Comparison of ENCODE assay signal across 21 mouse cellular contexts in the genomic region with DNA sequence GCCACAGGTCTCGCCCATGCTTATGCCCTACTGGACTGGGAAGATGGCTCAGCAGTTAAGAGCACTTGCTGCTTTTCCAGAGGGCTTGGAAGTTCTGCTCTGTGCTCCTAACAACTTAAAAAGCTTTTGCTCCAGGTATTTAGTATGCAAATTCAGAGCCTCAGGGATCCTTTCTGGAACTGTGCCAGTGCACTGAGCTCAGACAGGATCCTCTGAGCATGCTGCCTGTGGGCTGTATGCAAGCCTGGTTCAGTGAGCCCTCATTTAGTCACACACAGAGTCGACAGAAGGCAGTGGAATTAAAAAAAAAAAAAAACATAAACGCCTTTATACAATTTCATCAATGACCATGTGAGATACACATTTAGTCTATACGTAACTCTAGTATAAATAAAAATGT. TPM values are rescaled to one million over a fixed set of nuclear protein-coding genes. Genes with fewer than 3 reads are reported as not detected.
DNase-seq lines count a peak whose midpoint lies in the region; ATAC-seq lines count a peak whose summit lies in the region.
"Had no signal": no experiment of that assay in that cellular context is flagged by ENCODE, and none has a peak within 500 bp of the region (broad histone marks: within the 10 kb centered on the region; RNA-seq: fewer than 3 reads in every experiment).

No protein-coding gene starts in this region.

- 0 out of 2 replicates have a peak, but pooled peaks have one; percentile 51 for ATAC-seq in hindbrain, embryonic 14.5 days (ENCODE audit: low FRiP score)
- no peak for ATAC-seq in hindbrain, embryonic 12.5 days (ENCODE audit: low FRiP score)
- ATAC-seq: forebrain, embryonic 16.5 days; intestine, embryonic 16.5 days had no signal

- DNase-seq in cerebellum, postnatal 10 days: peak; percentile 20 to 30
- no peak for DNase-seq in cerebellum, adult 11-12 months
- peak; percentile 50 for DNase-seq in hindbrain, embryonic 14.5 days (ENCODE audit: low spot score)
- peak; percentile 33 to 34 for DNase-seq in left cerebral cortex, postnatal 14 days (ENCODE audit: low spot score in 2 of 2)
- no peak for DNase-seq in left cerebral cortex, adult 8-10 months (ENCODE audit: low spot score in 2 of 2)
- DNase-seq in ES-CJ7 (ENCODE audit: low read depth, low spot score): peak; percentile 24
- no peak for DNase-seq in lung, postnatal 10 days
- DNase-seq: adrenal gland, postnatal 25 days; cerebellum, adult 2 months; gastrocnemius, postnatal 10 days; heart, adult 18-20 months; heart, postnatal 4 days; lung, adult 18-20 months; right cerebral cortex, postnatal 14 days; thymus, postnatal 36 days had no signal

- H3K4me3 ChIP-seq in hindbrain, embryonic 14.5 days (replicated peaks; ENCODE audit: low read length): no peak overlapping the region
- H3K4me3 ChIP-seq in hindbrain, embryonic 12.5 days: no peak overlapping the region
- H3K4me3 ChIP-seq: embryonic facial prominence, embryonic 12.5 days; neural tube, embryonic 12.5 days had no signal

- no peaks in the 10 kb centered on the region for H3K4me1 ChIP-seq in hindbrain, embryonic 14.5 days (replicated peaks; ENCODE audit: control insufficient read depth, insufficient read depth, low read length)
- no peaks in the 10 kb centered on the region for H3K4me1 ChIP-seq in hindbrain, embryonic 12.5 days
- H3K4me1 ChIP-seq: embryonic facial prominence, embryonic 12.5 days; neural tube, embryonic 12.5 days had no signal

- intact Hi-C loops in left cerebral cortex, postnatal 14 days (cut with DNase I): no loop called here

- H3K9ac ChIP-seq in hindbrain, embryonic 14.5 days: no peak overlapping the region
- no peak overlapping the region for H3K9ac ChIP-seq in hindbrain, embryonic 12.5 days
- H3K9ac ChIP-seq: embryonic facial prominence, embryonic 12.5 days; neural tube, embryonic 12.5 days had no signal

- WGBS in hindbrain, embryonic 14.5 days: 63% methylated on average over 4 of the region's 4 CpGs
- 77% methylated on average over 4 of the region's 4 CpGs for WGBS in hindbrain, embryonic 12.5 days

- H3K27ac ChIP-seq in hindbrain, embryonic 14.5 days: no peak overlapping the region
- H3K27ac ChIP-seq in hindbrain, embryonic 12.5 days: no peak overlapping the region
- H3K27ac ChIP-seq: embryonic facial prominence, embryonic 12.5 days; neural tube, embryonic 12.5 days had no signal

- H3K9me3 ChIP-seq in hindbrain, embryonic 14.5 days (ENCODE audit: control insufficient read depth, low read length): no peaks in the 10 kb centered on the region
- H3K9me3 ChIP-seq in hindbrain, embryonic 12.5 days (replicated peaks): no peaks in the 10 kb centered on the region
- H3K9me3 ChIP-seq: embryonic facial prominence, embryonic 12.5 days; neural tube, embryonic 12.5 days had no signal

- no peaks in the 10 kb centered on the region for H3K27me3 ChIP-seq in hindbrain, embryonic 14.5 days (ENCODE audit: control insufficient read depth, insufficient read depth, low read length)
- no peaks in the 10 kb centered on the region for H3K27me3 ChIP-seq in hindbrain, embryonic 12.5 days
- H3K27me3 ChIP-seq: embryonic facial prominence, embryonic 12.5 days; neural tube, embryonic 12.5 days had no signal

- no peaks in the 10 kb centered on the region for H3K36me3 ChIP-seq in hindbrain, embryonic 14.5 days (replicated peaks; ENCODE audit: control insufficient read depth, insufficient read depth)
- no peaks in the 10 kb centered on the region for H3K36me3 ChIP-seq in hindbrain, embryonic 12.5 days
- H3K36me3 ChIP-seq: embryonic facial prominence, embryonic 12.5 days; neural tube, embryonic 12.5 days had no signal

- no peak overlapping the region for H3K4me2 ChIP-seq in hindbrain, embryonic 14.5 days (replicated peaks)
- H3K4me2 ChIP-seq in hindbrain, embryonic 12.5 days (replicated peaks): no peak overlapping the region
- H3K4me2 ChIP-seq: embryonic facial prominence, embryonic 12.5 days; liver, embryonic 11.5 days; neural tube, embryonic 12.5 days had no signal

RNA-seq across cellular contexts. Expression of gene Anxa3, which starts 17.5 kb away (rescaled TPM):
- 19.8 and 26.5 TPM in 2 replicates for polyA plus RNA-seq in hindbrain, embryonic 14.5 days (2014; fragmentation: Nextera tagmentation; extraction: Ambion mirVana)
- polyA plus RNA-seq in hindbrain, embryonic 12.5 days (2016; fragmentation: Nextera tagmentation; extraction: Ambion mirVana): 37.3 and 45.7 TPM in 2 replicates
- 10 to 100 TPM; 17.8 to 20.5 TPM for total RNA-seq in left cerebral cortex, postnatal 14 days (2021)
- 10 to 100 TPM; 10.4 to 28.5 (median 18.8) TPM for total RNA-seq in left cerebral cortex, adult 8-10 months (2022)

Comparison
In these comparisons a context has a peak if more than half of its experiments do, and no peak if none do; other contexts are left out.
1. DNase-seq: peak in cerebellum, postnatal 10 days (2 of 2), hindbrain, embryonic 14.5 days (single experiment), left cerebral cortex, postnatal 14 days (2 of 2) and ES-CJ7 (single experiment); none in cerebellum, adult 11-12 months (single experiment), left cerebral cortex, adult 8-10 months (0 of 2) and lung, postnatal 10 days (single experiment).